Mouse (Mus musculus) lung, embryonic 14.5 days (tissue): ENCODE measurements around the gene Nr2c2. TPM values are rescaled to one million over a fixed set of nuclear protein-coding genes. Genes with fewer than 3 reads are reported as not detected.

Experiments used
- ATAC-seq: fragments of 200-750 bp; cut with Nextera tagmentation; 2 replicates; pipeline ENCODE4 v1.8.0; 2017; ENCODE audit warnings: mild to moderate bottlenecking, moderate TSS enrichment, moderate library complexity; ENCODE audit not compliant: insufficient read depth
- DNase-seq: peaks from one replicate; pipeline ENCODE4 v3.0.0-alpha.2; 2015
- H3K27ac ChIP-seq: fragments of 300-500 bp; sonication (generic); 2 replicates; pipeline ENCODE4 v1.5.1; 2014; ENCODE audit warnings: low read depth, mild to moderate bottlenecking, moderate library complexity
- H3K27me3 ChIP-seq: fragments of 300-500 bp; sonication (generic); 2 replicates; pipeline ENCODE4 v1.6.1; 2014; ENCODE audit warnings: low read length, control low read depth; ENCODE audit not compliant: insufficient read depth
- H3K36me3 ChIP-seq: fragments of 300-500 bp; sonication (generic); 2 replicates; pipeline ENCODE4 v1.6.1; 2014; ENCODE audit warnings: control low read depth; ENCODE audit not compliant: insufficient read depth
- H3K4me1 ChIP-seq: fragments of 300-500 bp; sonication (generic); 2 replicates; pipeline ENCODE4 v1.6.1; 2014; ENCODE audit warnings: antibody characterized with exemption, control low read depth; ENCODE audit not compliant: insufficient read depth
- H3K4me2 ChIP-seq: fragments of 300-500 bp; sonication (generic); 2 replicates; pipeline ENCODE4 v1.6.1; 2014; ENCODE audit warnings: mild to moderate bottlenecking
- H3K4me3 ChIP-seq: fragments of 300-500 bp; sonication (generic); 2 replicates; pipeline ENCODE4 v1.5.1; 2014; ENCODE audit warnings: low read depth, low read length
- H3K9ac ChIP-seq: fragments of 300-500 bp; sonication (generic); 2 replicates; pipeline ENCODE4 v1.6.1; 2014
- H3K9me3 ChIP-seq: fragments of 300-500 bp; sonication (generic); 2 replicates; pipeline ENCODE4 v1.6.1; 2016; ENCODE audit warnings: low read depth, low read length, control low read depth
- CTCF ChIP-seq: IDR thresholded peaks from 2 replicates; pipeline ENCODE4 v1.5.1; 2016; ENCODE audit warnings: antibody characterized with exemption, low read depth
- WGBS: fragments of 180-500 bp; shearing (Covaris S2); extraction: QIAGEN DNeasy Blood & Tissue Kit; methylation state at CpG from one replicate; pipeline ENCODE4 v1.1.7; 2014; 5-methylcytosine and 5-hydroxymethylcytosine counted together
- polyA plus RNA-seq: library from polyadenylated mRNA; unstranded; fragments of >200 nt; fragmentation: Nextera tagmentation; extraction: Ambion mirVana; gene quantifications from 2 replicates; pipeline ENCODE4 v1.2.1, GENCODE M21; 2014

Nr2c2 gene
- polyA plus RNA-seq, 1 experiment from 2014 or later = 33.4 TPM

GRCm38 (mm10) chr6:92158801-92159200, 67.6 kb downstream of the Nr2c2 start:
- Histone ChIP-seq H3K36me3 (peaks cover 97% of the 10 kb centered on the region), H3K4me3 (no peak overlapping the region)

GRCm38 (mm10) chr6:92162724-92163123, 71.5 kb downstream of the Nr2c2 start:
- Histone ChIP-seq H3K4me2 (no peak overlapping the region), H3K36me3 (peaks cover 94% of the 10 kb centered on the region), H3K9me3 (no peaks in the 10 kb centered on the region), H3K4me3 (no peak overlapping the region), H3K9ac (no peak overlapping the region), H3K4me1 (no peaks in the 10 kb centered on the region), H3K27ac (no peak overlapping the region), H3K27me3 (no peaks in the 10 kb centered on the region)
- 72% methylated on average over 1 of the region's 1 CpGs for WGBS
- DNase-seq (no peak), ATAC-seq (no peak)
- TF ChIP-seq CTCF = no peak

More at GRCm38 (mm10) chr6:92158801-92159200, 67.6 kb downstream of the Nr2c2 start:
- Histone ChIP-seq H3K9ac (no peak overlapping the region), H3K27ac (no peak overlapping the region), H3K4me2 (no peak overlapping the region), H3K27me3 (no peaks in the 10 kb centered on the region), H3K9me3 (no peaks in the 10 kb centered on the region), H3K4me1 (no peaks in the 10 kb centered on the region)
- DNase-seq (no peak), ATAC-seq (no peak)
- WGBS = 90% methylated on average over 3 of the region's 3 CpGs
- TF ChIP-seq CTCF = no peak

- ATAC-seq (no peak), DNase-seq (no peak)
- Histone ChIP-seq H3K9me3 (no peaks in the 10 kb centered on the region), H3K4me1 (no peaks in the 10 kb centered on the region), H3K9ac (no peak overlapping the region), H3K27me3 (no peaks in the 10 kb centered on the region), H3K27ac (no peak overlapping the region), H3K4me3 (no peak overlapping the region), H3K4me2 (no peak overlapping the region), H3K36me3 (peaks cover 62% of the 10 kb centered on the region)
- no peak for TF ChIP-seq CTCF
- 94% methylated on average over 1 of the region's 1 CpGs for WGBS
Measured at GRCm38 (mm10) chr6:92176450-92176849, 85.3 kb downstream of the Nr2c2 start.

DNA sequence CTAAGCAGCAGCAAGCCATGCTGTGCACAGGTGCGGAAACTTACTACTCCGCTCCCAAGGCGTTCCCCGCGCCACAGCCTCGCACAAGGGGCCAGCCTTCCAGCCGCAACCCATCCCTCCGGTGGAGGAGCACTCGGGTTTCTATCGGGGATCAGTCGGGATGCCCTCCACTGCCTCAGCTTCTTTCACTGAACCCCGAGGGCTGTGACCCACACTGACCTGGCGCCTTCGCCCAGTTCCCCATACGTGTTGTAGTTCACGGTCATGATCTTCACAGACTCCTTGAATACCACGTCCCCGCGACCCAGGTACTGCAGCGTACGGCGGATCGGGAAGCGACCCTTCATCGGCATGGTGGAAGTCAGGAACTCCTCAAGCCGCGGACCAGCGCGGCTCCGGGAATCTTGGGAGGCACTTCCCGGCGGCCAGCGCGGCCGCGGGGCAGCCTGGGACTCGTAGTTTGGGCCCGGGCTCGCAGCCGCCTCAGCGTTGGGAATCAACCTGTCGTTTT, 92.5 kb downstream of the Nr2c2 start, which contains the start of gene Mrps25:
Mrps25 (minus strand) TSS at position 413 of the 511 bp plus-strand sequence.
- Histone ChIP-seq H3K4me2 (peak within 1 kb of the TSS; percentile 81), H3K4me1 (peaks cover 5% of the 10 kb centered on the region; the same call in 1 of the 2 replicates), H3K27me3 (no peaks in the 10 kb centered on the region), H3K9ac (peak within 1 kb of the TSS; percentile 80), H3K9me3 (no peaks in the 10 kb centered on the region), H3K36me3 (peaks cover 30% of the 10 kb centered on the region), H3K27ac (no peak within 1 kb of the TSS), H3K4me3 (peak within 1 kb of the TSS; percentile 75)
- ATAC-seq (peak; percentile 94), DNase-seq (peak; percentile 88)
- under 1% methylated on average over 42 of the region's 42 CpGs for WGBS
- no peak for TF ChIP-seq CTCF

- Histone ChIP-seq H3K27me3 (no peaks in the 10 kb centered on the region), H3K9ac (peak overlapping the region; percentile 80), H3K4me1 (peaks cover 5% of the 10 kb centered on the region; the same call in 1 of the 2 replicates), H3K27ac (no peak overlapping the region), H3K9me3 (no peaks in the 10 kb centered on the region), H3K36me3 (peaks cover 34% of the 10 kb centered on the region), H3K4me3 (peak overlapping the region; percentile 75), H3K4me2 (peak overlapping the region; percentile 81)
- 4% methylated on average over 10 of the region's 10 CpGs for WGBS
- DNase-seq (peak; percentile 24), ATAC-seq (peak; percentile 57)
- peak; percentile 25 for TF ChIP-seq CTCF
Measured at GRCm38 (mm10) chr6:92184178-92184577, 93.0 kb downstream of the Nr2c2 start.

- H3K9me3 ChIP-seq = no peaks in the 10 kb centered on the region
- H3K27me3 ChIP-seq = no peaks in the 10 kb centered on the region
- no peak for TF ChIP-seq CTCF
- no peak overlapping the region for H3K9ac ChIP-seq
- 92% methylated on average over 8 of the region's 8 CpGs for WGBS
- DNase-seq (no peak), ATAC-seq (no peak)
- H3K4me3 ChIP-seq = no peak overlapping the region
- no peak overlapping the region for H3K4me2 ChIP-seq
- no peaks in the 10 kb centered on the region for H3K4me1 ChIP-seq
- H3K27ac ChIP-seq = no peak overlapping the region
- peaks cover 75% of the 10 kb centered on the region for H3K36me3 ChIP-seq
Measured at GRCm38 (mm10) chr6:92199414-92199813, 108.2 kb downstream of the Nr2c2 start.

DNA sequence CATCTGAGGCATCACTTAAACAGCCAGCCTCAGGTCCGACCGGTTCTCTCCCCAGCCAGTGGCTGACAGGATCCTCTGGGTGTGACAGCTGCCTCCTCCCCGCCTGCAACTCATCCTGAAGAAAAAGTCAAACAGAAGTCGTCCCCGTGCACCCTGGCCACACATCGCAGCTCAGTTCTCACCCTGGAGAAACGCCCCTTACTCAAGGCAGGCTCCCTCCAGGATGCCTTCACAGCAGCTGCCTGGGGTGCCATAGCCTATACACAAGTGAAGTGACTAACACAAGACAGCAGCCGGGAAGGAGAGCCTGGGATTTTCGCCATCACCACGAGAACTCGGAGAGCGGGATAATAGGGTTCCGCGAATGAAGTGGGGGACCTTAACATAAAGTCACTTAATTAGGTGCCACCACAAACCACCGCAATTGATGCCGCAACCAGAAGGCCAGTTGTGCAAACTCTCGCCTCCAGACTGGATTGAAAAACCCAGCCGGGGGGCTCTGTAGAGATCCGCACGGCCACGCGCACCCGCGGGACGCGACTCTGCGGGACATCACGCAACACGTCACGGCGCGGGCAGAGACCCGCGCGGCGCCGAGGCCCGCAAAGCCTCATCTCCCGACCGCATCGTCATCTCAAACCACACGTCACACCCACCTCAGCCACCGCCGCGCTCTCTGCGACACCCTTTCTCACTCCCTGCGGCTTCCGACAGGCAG, 123.0 kb downstream of the Nr2c2 start:
- Histone ChIP-seq H3K4me2 (peak overlapping the region; percentile 96), H3K27me3 (no peaks in the 10 kb centered on the region), H3K27ac (peak overlapping the region; percentile 76; the same call in 1 of the 2 replicates), H3K4me1 (peaks cover 8% of the 10 kb centered on the region; the same call in 1 of the 2 replicates), H3K9me3 (no peaks in the 10 kb centered on the region), H3K36me3 (0 out of 2 replicates have a peak, but pooled peaks cover 3% of the 10 kb centered on the region), H3K4me3 (peak overlapping the region; percentile 93), H3K9ac (peak overlapping the region; percentile 91)
- WGBS = under 1% methylated on average over 48 of the region's 48 CpGs
- ATAC-seq (peak; percentile 64), DNase-seq (peak; percentile 13)
- no peak for TF ChIP-seq CTCF
